Mouse (Mus musculus) liver, embryonic 14.5 days (tissue): ENCODE data around the gene Gkn2. TPM values are rescaled to one million over a fixed set of nuclear protein-coding genes. Genes with fewer than 3 reads are reported as not detected.
A peak's percentile ranks its signal among the peaks of the same experiment; 100 is the strongest.

Source experiments
- ATAC-seq: fragments of 200-750 bp; cut with Nextera tagmentation; 2 replicates; pipeline ENCODE4 v1.8.0; 2017; ENCODE audit warnings: moderate number of reproducible peaks, mild to moderate bottlenecking, moderate library complexity; ENCODE audit not compliant: insufficient read depth
- DNase-seq, 3 experiments: peaks; one replicate each; pipeline ENCODE4 v3.0.0-alpha.2; 2012 to 2013; ENCODE audit warnings: low read depth in 3 of 3, low spot score in 3 of 3
- H3K27ac ChIP-seq: fragments of 300-500 bp; sonication (generic); 2 replicates; pipeline ENCODE4 v1.5.1; 2014; ENCODE audit warnings: moderate library complexity, mild to moderate bottlenecking, control low read depth, inconsistent platforms
- H3K27me3 ChIP-seq: fragments of 300-500 bp; sonication (generic); 2 replicates; pipeline ENCODE4 v1.6.1; 2014; ENCODE audit warnings: mild to moderate bottlenecking, low read length, moderate library complexity; ENCODE audit not compliant: control insufficient read depth, insufficient read depth
- H3K36me3 ChIP-seq: fragments of 300-500 bp; sonication (generic); replicated peaks from 2 replicates; pipeline ENCODE4 v1.6.1; 2014; ENCODE audit warnings: low read depth; ENCODE audit not compliant: control insufficient read depth, insufficient read depth
- H3K4me1 ChIP-seq, 2 experiments: fragments of 200-500 bp in 1 of 2; fragments of 300-500 bp in 1 of 2; sonication (generic) in 1 of 2; replicated peaks; 2 replicates each; pipeline ENCODE4 v1.6.1; 2012 to 2014; ENCODE audit warnings: antibody characterized with exemption in 1 of 2, inconsistent platforms in 1 of 2, low read length in 1 of 2; ENCODE audit not compliant: control insufficient read depth in 2 of 2, insufficient read depth in 2 of 2
- H3K4me2 ChIP-seq: fragments of 300-500 bp; sonication (generic); 2 replicates; pipeline ENCODE4 v1.6.1; 2014; ENCODE audit warnings: low read depth, mild to moderate bottlenecking, control low read depth, moderate library complexity
- H3K4me3 ChIP-seq, 2 experiments: fragments of 200-500 bp in 1 of 2; fragments of 300-500 bp in 1 of 2; sonication (generic) in 1 of 2; 2 replicates each; pipeline ENCODE4 v1.5.1; 2012 to 2014; ENCODE audit warnings: low read depth in 2 of 2, low read length in 2 of 2, mild to moderate bottlenecking in 2 of 2, control low read depth in 1 of 2, inconsistent platforms in 1 of 2, moderate library complexity in 1 of 2; ENCODE audit not compliant: insufficient read depth in 1 of 2
- H3K9ac ChIP-seq: fragments of 300-500 bp; sonication (generic); replicated peaks from 2 replicates; pipeline ENCODE4 v1.6.1; 2014; ENCODE audit warnings: mild to moderate bottlenecking, control low read depth, moderate library complexity
- H3K9me3 ChIP-seq: fragments of 300-500 bp; sonication (generic); 2 replicates; pipeline ENCODE4 v1.6.1; 2016; ENCODE audit warnings: low read length, mixed read lengths; ENCODE audit not compliant: control insufficient read depth
- CTCF ChIP-seq: IDR thresholded peaks from 2 replicates; pipeline ENCODE4 v1.5.1; 2016; ENCODE audit warnings: antibody characterized with exemption, low read depth, control low read depth
- EP300 ChIP-seq: IDR thresholded peaks from 2 replicates; pipeline ENCODE4 v1.6.1; 2016; ENCODE audit warnings: antibody characterized with exemption, low read depth
- WGBS: fragments of 180-500 bp; shearing (Covaris S2); extraction: QIAGEN DNeasy Blood & Tissue Kit; methylation state at CpG from one replicate; pipeline ENCODE4 v1.1.7; 2014; ENCODE audit not compliant: insufficient replicate concordance; 5-methylcytosine and 5-hydroxymethylcytosine counted together
- polyA plus RNA-seq, 2 experiments: library from polyadenylated mRNA; depleted of rRNA in 1 of 2; stranded (reverse) in 1 of 2; unstranded in 1 of 2; fragments of >200 nt; fragmentation: Nextera tagmentation in 1 of 2; extraction: Ambion mirVana in 1 of 2; gene quantifications; 2 replicates each; pipeline versions ENCODE4 v1.2.1 to v1.2.3; 2012 to 2014

Gkn2 gene
- polyA plus RNA-seq (2012; rRNA removed) (not detected in 2 replicates), polyA plus RNA-seq (2014; fragmentation: Nextera tagmentation; extraction: Ambion mirVana) (not detected in 2 replicates)

DNA sequence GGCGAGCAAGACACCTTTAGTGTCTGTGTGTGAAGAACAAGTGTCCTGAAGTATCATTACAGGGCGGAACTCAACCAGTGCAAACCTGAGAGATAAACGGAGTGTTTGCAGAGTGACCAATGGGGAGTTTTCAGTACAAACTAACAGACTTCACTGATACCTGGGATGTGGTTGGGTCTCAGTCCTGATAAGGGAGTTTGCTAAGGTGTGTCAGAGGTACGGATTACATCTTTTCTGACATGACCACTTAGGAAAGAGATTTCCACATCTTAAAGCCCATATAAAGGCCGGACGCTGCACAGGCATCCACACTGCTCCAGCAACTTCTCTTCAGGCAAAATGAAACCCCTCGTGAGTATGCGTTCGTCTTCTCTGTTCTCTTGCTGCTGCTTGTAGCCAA lies at the start of gene Gkn2:
Gkn2 (plus strand) TSS at position 301 of the 400 bp plus-strand sequence.
- Histone ChIP-seq H3K9me3 (no peaks in the 10 kb centered on the region), H3K27me3 (no peaks in the 10 kb centered on the region), H3K4me2 (no peak within 1 kb of the TSS), H3K4me3 (no peak within 1 kb of the TSS), H3K27ac (no peak within 1 kb of the TSS), H3K9ac (no peak within 1 kb of the TSS), H3K4me1 (no peaks in the 10 kb centered on the region), H3K36me3 (no peaks in the 10 kb centered on the region)
- WGBS: 66% methylated on average over 9 of the region's 9 CpGs
- TF ChIP-seq CTCF (no peak), EP300 (no peak)
- no peak for DNase-seq
- ATAC-seq: no peak

DNA sequence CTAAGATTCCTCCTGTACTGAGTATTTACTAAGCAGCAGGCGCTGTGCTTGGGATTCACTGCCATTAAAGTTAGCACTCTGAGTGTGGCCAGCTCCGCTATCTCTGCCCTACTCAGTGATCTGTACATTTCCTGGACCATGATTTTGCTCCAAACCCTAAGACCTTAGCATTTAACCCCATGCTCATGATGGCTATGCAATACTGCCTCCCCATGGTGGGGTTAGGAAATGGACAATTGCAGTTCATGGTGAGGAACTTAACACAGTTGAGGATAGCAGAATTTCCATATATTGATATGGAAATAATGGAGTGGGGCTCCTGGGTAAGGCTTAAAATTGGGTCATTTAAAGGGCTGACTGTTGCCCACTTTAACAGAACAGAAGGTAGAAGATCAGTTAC lies 49.8 kb upstream of the Gkn2 start:
- H3K4me1 ChIP-seq: no peaks in the 10 kb centered on the region
- WGBS: 53% methylated on average over 2 of the region's 2 CpGs

DNA sequence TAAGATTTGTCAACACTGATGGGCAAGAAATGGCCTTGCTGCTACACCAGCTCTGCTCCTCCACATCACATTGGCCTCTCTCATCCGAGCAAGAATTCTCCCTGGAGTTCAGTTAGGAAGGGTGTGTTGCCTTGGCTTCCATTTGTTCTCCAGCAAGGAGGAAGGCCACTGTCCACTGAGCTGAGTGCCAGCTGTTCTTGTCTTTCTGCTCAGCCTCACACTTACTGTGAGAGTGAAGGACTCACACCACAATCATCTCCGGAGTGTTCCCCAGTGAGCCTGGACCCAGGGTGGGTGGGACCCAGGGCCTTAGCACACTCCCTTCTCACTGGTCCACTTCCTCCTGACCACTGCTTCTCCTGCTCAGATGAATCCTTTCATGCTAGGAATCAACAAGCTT lies 46.2 kb upstream of the Gkn2 start:
- DNase-seq (no peak), ATAC-seq (no peak)
- H3K4me2 ChIP-seq: no peak overlapping the region
- H3K27ac ChIP-seq: no peak overlapping the region
- H3K27me3 ChIP-seq: no peaks in the 10 kb centered on the region
- no peaks in the 10 kb centered on the region for H3K36me3 ChIP-seq
- no peak for TF ChIP-seq EP300
- TF ChIP-seq CTCF: no peak
- WGBS: 60% methylated on average over 2 of the region's 2 CpGs
- no peaks in the 10 kb centered on the region for H3K9me3 ChIP-seq
- H3K4me3 ChIP-seq: no peak overlapping the region
- H3K4me1 ChIP-seq: no peaks in the 10 kb centered on the region
- H3K9ac ChIP-seq: no peak overlapping the region

More for the DNA sequence above, 49.8 kb upstream of the Gkn2 start:
- DNase-seq: peak in 1 of 3 experiments; percentile 16
- Histone ChIP-seq H3K4me2 (no peak overlapping the region), H3K9ac (no peak overlapping the region), H3K36me3 (no peaks in the 10 kb centered on the region), H3K27me3 (no peaks in the 10 kb centered on the region; the same call in 1 of the 2 replicates), H3K27ac (no peak overlapping the region), H3K4me3 (no peak overlapping the region), H3K9me3 (no peaks in the 10 kb centered on the region)
- TF ChIP-seq CTCF: peak; percentile 67
- no peak for TF ChIP-seq EP300
- ATAC-seq: no peak

GRCm38 (mm10) chr6:87328265-87329173 lies 44.6 kb upstream of the Gkn2 start:
- ATAC-seq (no peak), DNase-seq (no peak)
- no peaks in the 10 kb centered on the region for H3K9me3 ChIP-seq
- WGBS: 61% methylated on average over 22 of the region's 22 CpGs
- no peaks in the 10 kb centered on the region; the same call in 1 of the 2 replicates for H3K27me3 ChIP-seq
- no peaks in the 10 kb centered on the region for H3K36me3 ChIP-seq
- H3K4me3 ChIP-seq: no peak overlapping the region
- TF ChIP-seq EP300: no peak
- no peak for TF ChIP-seq CTCF
- no peak overlapping the region for H3K27ac ChIP-seq
- no peak overlapping the region for H3K4me2 ChIP-seq
- no peaks in the 10 kb centered on the region for H3K4me1 ChIP-seq
- H3K9ac ChIP-seq: no peak overlapping the region

- no peak overlapping the region for H3K4me2 ChIP-seq
- no peak overlapping the region for H3K4me3 ChIP-seq
- no peak overlapping the region for H3K27ac ChIP-seq
- H3K36me3 ChIP-seq: no peaks in the 10 kb centered on the region
- H3K4me1 ChIP-seq: no peaks in the 10 kb centered on the region
- ATAC-seq (no peak), DNase-seq (no peak)
- H3K9ac ChIP-seq: no peak overlapping the region
- no peaks in the 10 kb centered on the region for H3K9me3 ChIP-seq
- WGBS: 69% methylated on average over 2 of the region's 2 CpGs
- TF ChIP-seq CTCF: no peak
- TF ChIP-seq EP300: no peak
- H3K27me3 ChIP-seq: peaks cover 20% of the 10 kb centered on the region
These were observed 40.8 kb upstream of the Gkn2 start for GRCm38 (mm10) chr6:87332380-87332779.
